Mouse (Mus musculus) olfactory bulb, adult 2 months (tissue): ENCODE data around the gene Slc9a5.

ENCODE experiments used
- CTCF ChIP-seq: fragments of 200-500 bp; IDR thresholded peaks from 2 replicates; pipeline ENCODE4 v1.5.1; 2012; ENCODE audit warnings: low read depth, mild to moderate bottlenecking, low read length, moderate library complexity; ENCODE audit not compliant: insufficient read depth
- POLR2A ChIP-seq: fragments of 200-500 bp; IDR thresholded peaks from 2 replicates; pipeline ENCODE4 v1.6.1; 2012; ENCODE audit warnings: mild to moderate bottlenecking, low read depth, low read length, moderate library complexity; ENCODE audit not compliant: insufficient read depth

- TF ChIP-seq CTCF (no peak), POLR2A (no peak)
These were observed 3.3 kb upstream of the Slc9a5 start for GRCm38 (mm10) chr8:105345061-105345975.
